Mouse (Mus musculus) C2C12 (cell line): ENCODE measurements around the gene Mthfd1l.

Experiments
- CEBPB ChIP-seq: IDR thresholded peaks from one replicate; pipeline ENCODE4 v1.6.1; 2011; ENCODE audit warnings: low read depth, mild to moderate bottlenecking, control low read depth, moderate library complexity
- CTCF ChIP-seq: IDR thresholded peaks from one replicate; pipeline ENCODE4 v1.5.1; 2011; ENCODE audit not compliant: control insufficient read depth, insufficient read depth, insufficient read length
- MAX ChIP-seq: IDR thresholded peaks from one replicate; pipeline ENCODE4 v1.6.1; 2011; ENCODE audit warnings: mild to moderate bottlenecking, control low read depth
- MYOG ChIP-seq: IDR thresholded peaks from one replicate; pipeline ENCODE4 v1.6.1; 2011; ENCODE audit not compliant: control insufficient read depth, insufficient read length; ENCODE audit errors: extremely low read depth
- USF1 ChIP-seq: IDR thresholded peaks from one replicate; pipeline ENCODE4 v1.6.1; 2011; ENCODE audit warnings: low read depth, mild to moderate bottlenecking, control low read depth, moderate library complexity

DNA sequence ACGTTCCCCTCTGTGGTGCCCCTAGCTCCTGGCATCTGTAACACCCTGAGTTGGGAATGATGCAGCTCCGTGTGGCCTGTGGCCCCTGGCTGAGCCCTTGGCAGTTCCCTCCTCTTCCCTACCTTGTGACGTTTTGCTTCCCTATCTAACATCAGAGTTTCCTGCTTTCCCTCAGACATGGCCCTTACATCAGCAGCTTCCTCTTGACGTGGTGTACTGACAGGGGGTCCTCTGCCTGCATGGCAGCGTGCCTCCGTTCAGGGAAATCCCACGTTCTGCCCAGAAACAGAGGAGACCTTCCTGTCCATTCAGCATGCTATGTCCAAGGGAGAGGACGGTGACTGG is 138.8 kb downstream of the Mthfd1l start:
- no peak for TF ChIP-seq CTCF
- no peak for TF ChIP-seq USF1
- TF ChIP-seq MAX: no peak
- TF ChIP-seq CEBPB: no peak
- no peak for TF ChIP-seq MYOG
